Mouse (Mus musculus) heart, embryonic 16.5 days (tissue): ENCODE results near the gene Krtap7-1. TPM values are rescaled to one million over a fixed set of nuclear protein-coding genes. Genes with fewer than 3 reads are reported as not detected.

ENCODE experiments used
- ATAC-seq: fragments of 200-750 bp; cut with Nextera tagmentation; replicated peaks from 2 replicates; pipeline ENCODE4 v1.8.0; 2017; ENCODE audit warnings: moderate number of reproducible peaks; ENCODE audit not compliant: insufficient read depth, low FRiP score; ENCODE audit errors: extremely low read depth
- H3K27ac ChIP-seq: fragments of 300-500 bp; sonication (generic); 2 replicates; pipeline ENCODE4 v1.5.1; 2014; ENCODE audit warnings: mild to moderate bottlenecking, low read length, control low read depth, moderate library complexity
- H3K27me3 ChIP-seq: fragments of 300-500 bp; sonication (generic); 2 replicates; pipeline ENCODE4 v1.6.1; 2014; ENCODE audit warnings: low read length, mixed read lengths; ENCODE audit not compliant: control insufficient read depth, insufficient read depth
- H3K36me3 ChIP-seq: fragments of 300-500 bp; sonication (generic); 2 replicates; pipeline ENCODE4 v1.6.1; 2014; ENCODE audit not compliant: control insufficient read depth, insufficient read depth
- H3K4me1 ChIP-seq: fragments of 300-500 bp; sonication (generic); 2 replicates; pipeline ENCODE4 v1.6.1; 2014; ENCODE audit warnings: low read length, mixed read lengths; ENCODE audit not compliant: control insufficient read depth, insufficient read depth
- H3K4me2 ChIP-seq: fragments of 300-500 bp; sonication (generic); 2 replicates; pipeline ENCODE4 v1.6.1; 2014; ENCODE audit warnings: low read depth, mild to moderate bottlenecking, control low read depth, low read length
- H3K4me3 ChIP-seq: fragments of 300-500 bp; sonication (generic); 2 replicates; pipeline ENCODE4 v1.5.1; 2014; ENCODE audit warnings: mild to moderate bottlenecking, control low read depth, low read length
- H3K9ac ChIP-seq: fragments of 300-500 bp; sonication (generic); 2 replicates; pipeline ENCODE4 v1.6.1; 2014; ENCODE audit warnings: low read length, control low read depth
- H3K9me3 ChIP-seq: fragments of 300-500 bp; sonication (generic); replicated peaks from 2 replicates; pipeline ENCODE4 v1.6.1; 2016; ENCODE audit warnings: low read length; ENCODE audit not compliant: control insufficient read depth
- WGBS: fragments of 180-500 bp; shearing (Covaris S2); extraction: QIAGEN DNeasy Blood & Tissue Kit; methylation state at CpG from one replicate; pipeline ENCODE4 v1.1.7; 2014; 5-methylcytosine and 5-hydroxymethylcytosine counted together
- polyA plus RNA-seq: library from polyadenylated mRNA; unstranded; fragments of >200 nt; fragmentation: Nextera tagmentation; extraction: Ambion mirVana; gene quantifications from 2 replicates; pipeline ENCODE4 v1.2.1, GENCODE M21; 2015

Krtap7-1 gene
- polyA plus RNA-seq, 1 experiment from 2014 or later: not detected

DNA sequence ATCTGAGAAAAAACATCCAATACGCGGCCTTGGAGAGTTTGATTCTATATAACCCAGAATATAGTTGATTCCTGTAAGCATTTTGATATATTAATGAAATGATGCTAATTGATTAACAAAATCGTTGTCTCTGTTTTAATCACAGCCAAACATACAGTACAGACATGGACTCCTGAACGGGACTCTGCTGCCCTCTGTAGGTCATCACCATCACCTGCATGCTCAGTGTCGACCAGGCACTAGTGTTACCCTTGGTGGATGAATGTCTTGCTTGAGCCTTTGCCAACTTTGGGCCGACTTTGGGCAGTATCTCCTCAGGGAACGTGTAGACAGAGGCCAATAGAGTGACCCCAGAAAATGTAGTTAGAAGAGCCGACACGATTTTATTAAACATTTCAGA lies 9.5 kb upstream of the Krtap7-1 start:
- 0 out of 2 replicates have a peak, but pooled peaks have one; percentile 49 for ATAC-seq
- H3K9me3 ChIP-seq: no peaks in the 10 kb centered on the region

DNA sequence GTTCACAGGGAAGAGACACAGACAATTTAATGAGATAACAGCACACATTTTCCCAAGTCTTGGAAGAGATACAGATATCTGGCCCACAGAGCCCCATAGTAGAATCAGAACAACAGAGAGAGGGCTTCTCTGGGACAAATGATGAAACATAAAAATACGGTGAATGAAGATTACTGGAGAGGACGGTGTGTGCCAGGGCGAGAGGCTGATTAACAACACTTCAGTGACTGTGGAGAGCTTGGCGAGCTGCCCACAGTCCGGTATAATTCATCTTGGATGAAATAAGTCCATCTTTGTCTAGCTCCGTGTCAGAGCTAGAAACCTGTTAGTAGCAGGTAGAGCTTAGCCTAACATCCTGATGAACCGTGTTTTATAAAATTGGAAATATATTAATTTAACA lies 5.3 kb upstream of the Krtap7-1 start:
- no peak overlapping the region for H3K27ac ChIP-seq
- WGBS: 49% methylated on average over 7 of the region's 7 CpGs

More for the DNA sequence above, 9.5 kb upstream of the Krtap7-1 start:
- Histone ChIP-seq H3K36me3 (no peaks in the 10 kb centered on the region), H3K4me3 (no peak overlapping the region), H3K4me1 (no peaks in the 10 kb centered on the region), H3K9ac (no peak overlapping the region), H3K27me3 (no peaks in the 10 kb centered on the region), H3K4me2 (no peak overlapping the region), H3K27ac (no peak overlapping the region)
- 51% methylated on average over 9 of the region's 9 CpGs for WGBS

DNA sequence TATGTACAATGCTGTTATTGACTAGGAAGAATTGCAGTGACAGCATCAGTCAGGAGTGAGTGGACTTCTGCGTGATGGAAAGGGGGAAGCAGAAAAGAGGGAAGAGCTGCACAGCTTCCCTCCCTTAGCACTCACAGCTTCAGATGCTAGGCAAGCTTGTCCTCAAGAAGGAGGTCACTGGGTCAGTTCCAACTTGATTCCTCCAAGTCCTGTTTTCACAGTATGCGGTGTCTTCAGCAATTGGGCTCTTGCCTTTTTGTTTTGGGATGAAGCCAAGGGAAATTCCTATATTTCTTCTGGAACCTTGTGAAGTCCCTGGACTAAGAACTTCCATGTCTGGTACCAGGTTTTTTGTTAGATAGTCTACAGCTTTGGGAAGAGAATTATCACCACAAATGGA lies 4.6 kb downstream of the Krtap7-1 start:
- no peak for ATAC-seq
- Histone ChIP-seq H3K36me3 (no peaks in the 10 kb centered on the region), H3K27me3 (no peaks in the 10 kb centered on the region), H3K9ac (no peak overlapping the region), H3K4me1 (no peaks in the 10 kb centered on the region), H3K4me3 (no peak overlapping the region), H3K4me2 (no peak overlapping the region), H3K27ac (no peak overlapping the region), H3K9me3 (no peaks in the 10 kb centered on the region)
- 76% methylated on average over 2 of the region's 2 CpGs for WGBS

More for the DNA sequence above, 5.3 kb upstream of the Krtap7-1 start:
- Histone ChIP-seq H3K27me3 (no peaks in the 10 kb centered on the region), H3K4me3 (no peak overlapping the region), H3K9ac (no peak overlapping the region), H3K36me3 (no peaks in the 10 kb centered on the region), H3K4me1 (no peaks in the 10 kb centered on the region), H3K9me3 (no peaks in the 10 kb centered on the region), H3K4me2 (no peak overlapping the region)
- ATAC-seq: no peak

DNA sequence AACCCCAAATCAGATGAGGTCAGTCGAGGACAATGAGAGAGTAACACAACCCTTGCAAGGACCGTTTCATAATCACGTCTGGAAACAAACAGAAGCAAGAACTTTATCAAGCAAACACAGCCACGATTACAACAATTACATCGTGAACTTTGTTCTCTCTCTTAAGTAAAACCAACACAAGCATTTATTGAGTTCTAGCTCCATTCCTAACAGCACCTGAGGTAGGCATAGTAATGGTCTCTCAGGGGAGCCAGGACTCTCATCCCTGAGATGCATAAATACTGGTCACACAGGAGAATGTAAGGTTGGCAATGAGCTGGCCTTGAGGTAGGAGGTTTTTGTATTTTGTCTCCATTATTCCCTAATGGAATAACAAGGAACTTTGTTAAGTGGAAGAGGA lies 6.3 kb downstream of the Krtap7-1 start:
- Histone ChIP-seq H3K27me3 (no peaks in the 10 kb centered on the region), H3K9me3 (no peaks in the 10 kb centered on the region), H3K9ac (no peak overlapping the region), H3K36me3 (no peaks in the 10 kb centered on the region), H3K27ac (no peak overlapping the region), H3K4me2 (no peak overlapping the region), H3K4me3 (no peak overlapping the region), H3K4me1 (no peaks in the 10 kb centered on the region)
- 67% methylated on average over 5 of the region's 5 CpGs for WGBS
- no peak for ATAC-seq

GRCm38 (mm10) chr16:89497002-89497401 lies 11.1 kb downstream of the Krtap7-1 start:
- Histone ChIP-seq H3K4me2 (no peak overlapping the region), H3K4me1 (no peaks in the 10 kb centered on the region), H3K4me3 (no peak overlapping the region), H3K9me3 (no peaks in the 10 kb centered on the region), H3K27me3 (no peaks in the 10 kb centered on the region), H3K36me3 (no peaks in the 10 kb centered on the region), H3K9ac (no peak overlapping the region), H3K27ac (no peak overlapping the region)
- WGBS: 87% methylated on average over 5 of the region's 5 CpGs
- ATAC-seq: no peak

- no peak for ATAC-seq
- no peak overlapping the region for H3K4me3 ChIP-seq
- 81% methylated on average over 7 of the region's 7 CpGs for WGBS
- no peak overlapping the region for H3K4me2 ChIP-seq
- no peak overlapping the region for H3K27ac ChIP-seq
- H3K27me3 ChIP-seq: no peaks in the 10 kb centered on the region
- H3K36me3 ChIP-seq: no peaks in the 10 kb centered on the region
- no peaks in the 10 kb centered on the region for H3K9me3 ChIP-seq
- H3K9ac ChIP-seq: no peak overlapping the region
- H3K4me1 ChIP-seq: no peaks in the 10 kb centered on the region
Measured at GRCm38 (mm10) chr16:89495394-89496153, 12.5 kb downstream of the Krtap7-1 start.

GRCm38 (mm10) chr16:89487852-89488251 lies 20.3 kb downstream of the Krtap7-1 start, which contains the start of gene Krtap8-1:
Krtap8-1 (minus strand) TSS chr16:89487952.
- Histone ChIP-seq H3K4me2 (no peak within 1 kb of the TSS), H3K9ac (no peak within 1 kb of the TSS), H3K27ac (no peak within 1 kb of the TSS), H3K4me1 (no peaks in the 10 kb centered on the region), H3K4me3 (no peak within 1 kb of the TSS), H3K9me3 (no peaks in the 10 kb centered on the region), H3K36me3 (no peaks in the 10 kb centered on the region), H3K27me3 (no peaks in the 10 kb centered on the region)
- WGBS: 80% methylated on average over 7 of the region's 7 CpGs
- no peak for ATAC-seq

- Histone ChIP-seq H3K4me3 (no peak overlapping the region), H3K9me3 (no peaks in the 10 kb centered on the region), H3K9ac (no peak overlapping the region), H3K27me3 (no peaks in the 10 kb centered on the region), H3K4me1 (no peaks in the 10 kb centered on the region), H3K4me2 (no peak overlapping the region), H3K27ac (no peak overlapping the region), H3K36me3 (no peaks in the 10 kb centered on the region)
- no peak for ATAC-seq
- 83% methylated on average over 12 of the region's 12 CpGs for WGBS
Measured at GRCm38 (mm10) chr16:89477679-89478314, 30.3 kb downstream of the Krtap7-1 start.

DNA sequence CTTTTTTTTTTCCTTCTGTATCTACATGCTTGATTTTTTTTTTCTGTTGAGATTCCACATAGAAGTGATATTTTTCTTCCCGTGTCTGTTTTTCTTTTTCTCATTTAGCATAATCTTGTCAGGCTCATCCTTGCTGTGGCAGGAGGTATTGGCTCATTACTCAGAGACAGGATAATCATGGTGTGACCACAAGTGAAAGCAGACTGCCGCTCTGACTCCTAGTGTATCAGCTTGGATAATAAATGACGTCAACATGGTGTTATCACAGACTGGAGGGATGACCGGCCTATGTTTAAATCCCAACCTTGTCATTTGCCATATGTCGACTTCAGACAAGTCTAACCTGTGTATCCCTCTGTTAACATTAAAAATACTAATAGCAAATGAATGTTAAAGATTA lies 46.9 kb downstream of the Krtap7-1 start:
- Histone ChIP-seq H3K27ac (no peak overlapping the region), H3K4me2 (no peak overlapping the region), H3K27me3 (no peaks in the 10 kb centered on the region), H3K9me3 (no peaks in the 10 kb centered on the region), H3K36me3 (no peaks in the 10 kb centered on the region), H3K4me3 (no peak overlapping the region), H3K4me1 (no peaks in the 10 kb centered on the region), H3K9ac (no peak overlapping the region)
- WGBS: 48% methylated on average over 5 of the region's 5 CpGs
- ATAC-seq: no peak
